8 mouse cellular contexts compared by ENCODE assay signal in genomic region chr7:54734039-54734438, GRCm38 (mm10).
DNase-seq lines count a peak whose midpoint lies in the region; ATAC-seq lines count a peak whose summit lies in the region.

No protein-coding gene starts in this region.

- H3K4me3 ChIP-seq in hindbrain, embryonic 10.5 days: no peak overlapping the region
- H3K4me3 ChIP-seq in hindbrain, embryonic 12.5 days: no peak overlapping the region

- no peak for ATAC-seq in hindbrain, embryonic 12.5 days (ENCODE audit: low FRiP score)

- H3K4me2 ChIP-seq in hindbrain, embryonic 12.5 days (replicated peaks): no peak overlapping the region

- no peak overlapping the region for H3K9ac ChIP-seq in hindbrain, embryonic 12.5 days

- WGBS in hindbrain, embryonic 10.5 days: 48% methylated on average over 7 of the region's 7 CpGs
- 51% methylated on average over 7 of the region's 7 CpGs for WGBS in hindbrain, embryonic 12.5 days

- H3K27ac ChIP-seq in hindbrain, embryonic 10.5 days: no peak overlapping the region
- no peak overlapping the region for H3K27ac ChIP-seq in hindbrain, embryonic 12.5 days

- intact Hi-C loops in left cerebral cortex, postnatal 25 days (cut with DNase I): loop anchor here (5.0 to 10.0 kb wide), 2 partner anchors 103 to 1001 kb away; partner anchors contain the start of gene Luzp2

- peak; percentile 38 for DNase-seq in hindbrain, embryonic 10.5 days (ENCODE audit: low spot score)
- DNase-seq in NIH3T3 (ENCODE audit: low read depth): peak; percentile 56
- peak; percentile 5 for DNase-seq in cerebellum, adult 9-11 months
- DNase-seq in frontal cortex, adult 2 months (ENCODE audit: extremely low spot score in 1 of 2, low spot score in 1 of 2): peak; percentile 17 to 79
- DNase-seq in left cerebral cortex, postnatal 25 days (ENCODE audit: low spot score in 2 of 2): peak; percentile 68 to 69
- DNase-seq in right cerebral cortex, postnatal 10 days (ENCODE audit: low spot score in 2 of 2): peak; percentile 77 to 83
- DNase-seq in urinary bladder, adult 2 months (ENCODE audit: low spot score): no peak

- H3K9me3 ChIP-seq in hindbrain, embryonic 10.5 days: no peaks in the 10 kb centered on the region
- H3K9me3 ChIP-seq in hindbrain, embryonic 12.5 days (replicated peaks): no peaks in the 10 kb centered on the region

- no peaks in the 10 kb centered on the region for H3K27me3 ChIP-seq in hindbrain, embryonic 10.5 days (ENCODE audit: insufficient read depth, poor library complexity, severe bottlenecking)
- H3K27me3 ChIP-seq in hindbrain, embryonic 12.5 days: no peaks in the 10 kb centered on the region

- no peaks in the 10 kb centered on the region for H3K36me3 ChIP-seq in hindbrain, embryonic 10.5 days
- H3K36me3 ChIP-seq in hindbrain, embryonic 12.5 days: no peaks in the 10 kb centered on the region

- H3K4me1 ChIP-seq in hindbrain, embryonic 10.5 days (replicated peaks): no peaks in the 10 kb centered on the region
- H3K4me1 ChIP-seq in hindbrain, embryonic 12.5 days: no peaks in the 10 kb centered on the region
